18 mouse cellular contexts compared by ENCODE assay signal in genomic region chr11:21024111-21024510, GRCm38 (mm10).
A peak's percentile ranks its signal among the peaks of the same experiment; 100 is the strongest.
DNase-seq lines count a peak whose midpoint lies in the region; TF ChIP-seq lines count a peak whose summit lies in the region.
"Had no signal": no experiment of that assay in that cellular context is flagged by ENCODE, and none has a peak within 500 bp of the region (broad histone marks: within the 10 kb centered on the region; RNA-seq: fewer than 3 reads in every experiment).

No protein-coding gene starts in this region.

- H3K79me2 ChIP-seq in macrophage (ENCODE audit: inconsistent target): no peaks in the 10 kb centered on the region

- intact Hi-C loops in gastrocnemius, adult 2 months (cut with DNase I): no loop called here

- no peak for DNase-seq in gastrocnemius, adult 2 months
- no peak for DNase-seq in gastrocnemius, postnatal 10 days
- no peak for DNase-seq in layer of hippocampus, adult 2 months (ENCODE audit: low spot score in 2 of 2)
- no peak for DNase-seq in layer of hippocampus, postnatal 36 days
- DNase-seq in brain, adult 2 months (ENCODE audit: low read depth, low spot score): peak; percentile 57
- no peak for DNase-seq in frontal cortex, adult 2 months (ENCODE audit: extremely low spot score in 1 of 2, low spot score in 1 of 2)
- no peak for DNase-seq in c-Kit-positive CD71-positive TER-119-positive erythroid progenitor cells, embryonic 14.5 days (ENCODE audit: low spot score)
- DNase-seq: adrenal gland, postnatal 25 days; cerebellum, adult 9-10 months; midbrain, embryonic 14.5 days; retina, postnatal 1 day; thymus, postnatal 4 days had no signal

- H3K27ac ChIP-seq in gastrocnemius, adult 2 months: peak overlapping the region; percentile 68
- H3K27ac ChIP-seq in layer of hippocampus, adult 2 months: peak overlapping the region; percentile 11; the same call in 1 of the 2 replicates
- H3K27ac ChIP-seq in macrophage: 0 out of 2 replicates have a peak overlapping the region, but pooled peaks have one; percentile 8
- H3K27ac ChIP-seq: embryonic facial prominence, embryonic 13.5 days; hindbrain, embryonic 10.5 days; limb, embryonic 12.5 days; liver, embryonic 15.5 days had no signal

- WGBS in macrophage (ENCODE audit: missing documents): 88% methylated on average over 4 of the region's 4 CpGs

- no peaks in the 10 kb centered on the region for H3K36me3 ChIP-seq in macrophage (ENCODE audit: inconsistent target)
- H3K36me3 ChIP-seq: embryonic facial prominence, embryonic 13.5 days; hindbrain, embryonic 10.5 days; limb, embryonic 12.5 days; liver, embryonic 15.5 days had no signal

- H3K4me3 ChIP-seq in gastrocnemius, adult 2 months: no peak overlapping the region
- no peak overlapping the region for H3K4me3 ChIP-seq in layer of hippocampus, adult 2 months
- no peak overlapping the region for H3K4me3 ChIP-seq in macrophage (ENCODE audit: inconsistent target)
- H3K4me3 ChIP-seq: embryonic facial prominence, embryonic 13.5 days; hindbrain, embryonic 10.5 days; limb, embryonic 12.5 days; liver, embryonic 15.5 days; myocyte had no signal

- TF ChIP-seq CTCF in gastrocnemius, adult 2 months (IDR thresholded peaks at IDR 0.05): no peak
- TF ChIP-seq CTCF in layer of hippocampus, adult 2 months (conservative IDR thresholded peaks at IDR 0.05): no peak

Comparison
In these comparisons a context has a peak if more than half of its experiments do, and no peak if none do; other contexts are left out.
1. H3K27ac ChIP-seq: peak in every context shown above with its lines; median percentile 68 in gastrocnemius, adult 2 months; 11 in layer of hippocampus, adult 2 months; 8 in macrophage.